Mouse (Mus musculus) frontal cortex, adult 2 months (tissue): ENCODE results near the gene H2-M10.6. TPM values are rescaled to one million over a fixed set of nuclear protein-coding genes. Genes with fewer than 3 reads are reported as not detected.

Experiments used
- DNase-seq, 2 experiments: peaks; one replicate each; pipeline ENCODE4 v3.0.0; 2022; ENCODE audit warnings: low spot score in 1 of 2; ENCODE audit errors: extremely low spot score in 1 of 2
- polyA plus RNA-seq: library from polyadenylated mRNA; depleted of rRNA; stranded (reverse); fragments of >200 nt; gene quantifications from 2 replicates; pipeline ENCODE4 v1.2.3, GENCODE M21; 2012; rRNA removed

The H2-M10.6 gene
- polyA plus RNA-seq, 1 experiment = not detected

DNA sequence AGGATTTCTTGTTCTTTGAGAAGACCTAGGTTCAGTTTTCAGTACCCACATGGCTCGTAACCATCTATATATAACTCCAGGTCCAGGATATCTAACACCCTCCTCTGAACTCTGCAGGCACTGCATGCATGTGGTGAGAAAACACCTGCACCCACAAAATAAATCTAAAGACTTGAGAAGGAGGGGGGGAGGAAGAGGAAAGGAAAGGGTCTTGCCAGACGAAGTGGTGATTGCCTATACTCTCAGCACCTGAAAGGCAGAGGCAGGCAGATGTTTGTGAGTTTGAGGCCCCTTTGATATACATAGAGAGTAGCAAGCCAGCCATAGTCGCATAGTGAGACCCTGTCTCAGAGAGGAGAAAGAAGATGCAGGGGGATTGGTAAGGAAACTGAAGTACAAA is 28.0 kb downstream of the H2-M10.6 start:
- DNase-seq = no peak

DNA sequence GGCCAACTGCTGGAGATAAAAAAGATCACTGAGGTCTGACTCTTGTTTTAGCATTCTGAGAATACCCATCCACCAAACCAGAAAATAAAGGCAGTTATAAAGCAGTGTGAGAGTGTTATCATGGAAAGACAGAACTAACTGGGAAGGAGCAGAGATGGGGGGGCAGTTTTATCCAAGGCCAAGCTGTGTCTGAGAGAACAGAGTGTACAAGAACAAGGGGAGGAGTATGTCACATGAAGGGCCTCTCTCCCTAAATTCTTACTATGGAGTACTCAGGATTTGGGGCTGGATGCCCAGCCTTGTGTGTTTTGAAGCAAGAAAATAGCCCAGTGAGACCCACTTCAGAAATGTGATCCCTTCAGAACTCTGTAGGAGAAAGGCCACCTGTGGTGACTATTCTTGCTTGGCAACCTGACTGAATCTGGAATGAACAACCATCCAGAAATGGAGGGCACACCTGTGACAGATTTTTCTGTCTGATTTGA is 29.0 kb downstream of the H2-M10.6 start:
- DNase-seq = no peak

DNA sequence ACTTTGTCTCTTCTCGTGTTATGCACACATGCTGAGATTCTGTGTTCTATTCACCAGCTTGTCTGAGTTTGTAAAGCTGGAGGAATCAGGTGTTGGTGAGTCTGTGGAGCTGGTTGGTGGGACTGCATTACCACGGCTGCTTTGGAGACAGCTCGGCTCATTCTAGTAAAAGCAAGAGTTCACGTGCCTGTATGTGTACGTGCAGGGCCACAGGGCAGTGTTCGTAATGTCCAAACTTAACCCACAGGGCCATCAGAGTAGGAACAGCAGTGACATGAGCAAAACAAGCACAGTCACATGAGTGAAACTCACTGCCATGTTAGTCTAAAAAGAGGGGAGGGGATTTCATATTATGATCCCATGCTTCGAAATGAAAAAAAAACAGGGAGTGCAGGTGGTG is 31.7 kb downstream of the H2-M10.6 start:
- no peak for DNase-seq

DNA sequence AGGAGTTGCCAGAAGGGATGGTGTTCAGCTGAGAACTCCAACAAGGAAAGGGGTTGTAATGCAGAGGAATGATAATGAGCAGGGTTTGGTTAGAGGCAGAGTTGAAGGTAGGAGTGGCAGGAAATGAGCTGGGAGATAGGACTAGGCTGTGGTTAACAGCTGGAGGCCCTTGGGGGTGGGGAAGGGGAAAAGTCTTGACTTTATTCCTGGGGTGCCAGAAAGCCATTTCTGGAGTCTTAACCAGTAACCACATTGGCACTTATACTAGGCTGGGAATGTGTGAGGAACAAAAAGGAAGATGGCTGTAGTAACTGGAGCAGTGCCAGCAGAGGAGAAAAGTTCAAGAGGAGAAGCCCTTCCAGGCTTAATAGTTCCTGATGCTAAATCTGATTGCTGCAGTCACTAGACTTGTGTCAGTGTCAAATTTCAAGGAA is 32.3 kb downstream of the H2-M10.6 start:
- DNase-seq = no peak

DNA sequence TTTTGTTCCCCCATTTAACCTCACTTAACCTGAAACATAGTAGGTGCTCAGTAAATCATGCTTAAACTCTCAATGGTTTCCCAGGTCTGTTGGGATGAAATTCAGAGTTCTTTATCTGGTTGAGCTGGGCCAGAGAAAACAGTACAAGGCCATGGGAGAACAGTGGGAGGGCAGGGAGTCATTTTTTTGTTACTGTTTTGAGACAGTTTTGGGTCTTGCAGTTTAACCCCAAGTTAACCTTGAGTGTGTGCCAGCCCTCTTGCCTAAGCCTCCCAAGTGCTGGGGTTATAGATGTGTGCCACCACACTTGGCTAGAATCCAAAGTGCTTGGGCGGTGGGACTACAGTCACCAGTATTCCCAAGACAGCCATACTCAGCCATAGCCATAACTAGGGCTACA is 32.8 kb downstream of the H2-M10.6 start:
- no peak for DNase-seq

DNA sequence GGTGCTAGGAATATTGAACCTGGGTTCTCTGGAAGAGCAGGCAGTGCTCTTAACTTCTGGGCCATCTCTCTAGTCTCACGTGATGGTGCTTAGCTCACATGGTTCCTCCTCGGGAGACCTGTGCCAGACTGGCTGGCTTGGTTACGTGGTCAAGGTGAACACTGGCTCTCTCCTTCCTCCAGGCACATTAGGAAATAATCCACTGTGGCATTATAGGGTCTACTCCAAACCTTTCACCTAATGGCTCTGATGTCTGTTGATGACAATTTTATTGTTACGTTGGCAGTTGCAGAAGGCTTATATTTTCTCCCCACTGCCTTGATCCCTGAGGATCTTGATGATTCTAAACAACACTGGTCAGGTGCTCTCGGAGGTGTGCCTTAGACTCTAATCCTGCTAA is 36.9 kb downstream of the H2-M10.6 start:
- no peak for DNase-seq

DNA sequence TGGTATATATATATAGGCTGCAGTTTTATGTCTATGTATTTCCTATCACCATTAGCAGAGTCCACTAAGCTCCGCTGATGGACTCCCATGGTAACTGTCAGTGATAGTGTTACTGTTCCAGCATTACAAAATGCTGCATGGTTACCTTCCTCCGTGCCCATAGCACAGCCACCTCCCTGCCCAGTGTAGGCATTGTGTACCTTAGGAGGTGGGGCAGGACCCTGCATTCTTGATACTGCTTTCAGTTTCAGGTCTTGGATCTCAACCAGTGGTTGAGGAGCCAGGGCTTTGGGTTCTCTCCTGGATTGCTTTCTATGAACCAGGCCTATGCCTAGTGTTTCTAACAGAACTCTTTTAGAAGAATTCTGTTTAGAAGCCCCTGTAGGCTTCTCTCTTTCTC is 38.0 kb downstream of the H2-M10.6 start:
- DNase-seq = no peak

DNA sequence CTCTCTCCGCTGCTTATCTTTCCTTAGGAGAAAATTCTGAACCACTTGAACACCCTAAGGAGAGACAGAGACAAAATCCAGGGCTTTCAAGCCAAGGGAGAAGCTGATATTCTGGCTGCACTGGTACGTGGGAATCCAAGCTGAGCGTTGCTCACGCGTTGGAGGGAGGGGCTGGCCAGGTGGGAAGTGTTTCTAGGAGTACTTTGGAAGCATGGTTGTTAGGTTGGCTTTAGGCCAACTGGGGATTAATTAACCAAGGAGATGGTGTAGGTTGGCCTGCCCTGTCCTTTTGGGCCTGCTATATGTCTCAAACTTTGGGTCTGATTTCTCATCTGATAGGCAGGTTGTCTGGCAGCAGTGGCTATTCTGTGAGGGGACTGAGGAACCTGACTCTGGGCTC is 39.2 kb downstream of the H2-M10.6 start:
- no peak for DNase-seq

DNA sequence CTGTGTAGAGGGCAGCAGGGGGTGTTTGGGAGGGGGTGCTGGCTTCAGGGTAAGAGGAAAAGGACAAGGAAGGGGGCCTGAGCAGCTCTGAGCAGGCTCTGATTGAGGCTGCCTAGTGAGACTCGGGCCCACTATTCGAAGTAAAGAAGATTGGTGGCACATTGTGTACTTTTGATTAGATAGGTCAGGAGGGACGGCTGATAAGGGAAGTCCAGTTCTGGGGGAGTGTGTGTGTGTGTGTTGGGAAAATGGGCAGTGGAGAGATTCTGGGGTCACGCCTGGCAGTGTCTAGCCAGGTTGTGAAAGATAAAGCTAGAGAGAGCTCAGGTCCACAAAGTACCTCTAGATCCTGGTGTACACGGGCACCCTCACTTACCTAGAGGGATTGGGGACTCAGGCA is 39.7 kb downstream of the H2-M10.6 start:
- no peak for DNase-seq

DNA sequence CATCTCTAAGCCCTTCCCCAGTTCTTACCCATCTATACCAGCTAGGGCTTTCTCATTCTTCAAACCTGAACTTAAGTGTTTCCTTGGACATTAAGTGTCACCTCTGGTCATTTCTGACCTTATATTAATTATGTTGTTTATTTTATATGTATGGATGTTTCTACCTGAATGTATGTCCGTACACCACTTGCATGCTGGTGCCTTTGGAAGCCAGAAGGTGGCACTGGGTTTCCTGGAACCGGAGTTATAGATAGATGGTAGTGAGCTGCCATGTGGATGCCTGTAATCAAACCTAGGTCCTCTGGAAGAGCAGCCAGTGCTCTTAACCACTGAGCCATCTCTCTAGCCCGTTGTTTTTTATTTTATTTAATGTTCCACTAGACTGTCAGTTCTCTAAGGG is 43.5 kb downstream of the H2-M10.6 start:
- no peak for DNase-seq

DNA sequence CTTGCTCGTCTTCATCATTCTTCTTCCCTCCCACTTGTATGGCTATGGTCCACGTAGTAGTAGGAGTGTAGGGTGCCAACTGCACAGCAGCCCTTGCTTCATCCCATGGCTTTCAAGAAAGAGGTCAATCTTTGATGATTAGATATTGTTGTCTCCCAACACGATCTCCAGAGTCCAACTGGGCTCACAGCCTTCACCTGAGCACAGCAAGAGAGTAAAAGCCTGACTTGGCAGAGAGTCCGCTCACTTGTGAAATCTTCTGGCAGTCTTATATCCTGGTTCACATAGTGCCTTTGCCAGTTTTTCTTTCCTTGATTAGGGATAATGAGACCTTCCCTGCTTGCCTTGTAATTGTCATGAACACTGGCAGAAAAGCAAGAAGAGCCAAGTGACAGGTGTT is 44.3 kb downstream of the H2-M10.6 start:
- no peak for DNase-seq

DNA sequence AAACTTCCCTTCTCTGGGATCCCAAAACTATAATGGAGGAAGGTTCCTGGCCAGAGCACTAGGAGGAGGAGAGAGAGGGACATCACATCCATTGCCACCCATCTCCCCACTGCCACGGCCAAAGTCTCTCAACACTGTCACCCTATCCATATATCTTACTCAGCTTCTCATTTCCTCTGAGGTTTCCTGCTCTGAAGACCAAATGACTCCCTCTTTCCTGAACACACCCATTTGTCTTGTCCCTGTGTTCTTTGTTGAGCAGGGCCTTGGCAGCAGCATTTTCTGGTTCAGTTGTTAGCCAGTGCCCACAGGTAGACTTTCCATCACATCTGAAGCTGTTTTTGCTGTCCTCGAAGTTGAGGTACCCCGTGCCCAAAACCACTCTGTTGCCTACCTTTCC is 46.2 kb downstream of the H2-M10.6 start:
- DNase-seq = no peak

DNA sequence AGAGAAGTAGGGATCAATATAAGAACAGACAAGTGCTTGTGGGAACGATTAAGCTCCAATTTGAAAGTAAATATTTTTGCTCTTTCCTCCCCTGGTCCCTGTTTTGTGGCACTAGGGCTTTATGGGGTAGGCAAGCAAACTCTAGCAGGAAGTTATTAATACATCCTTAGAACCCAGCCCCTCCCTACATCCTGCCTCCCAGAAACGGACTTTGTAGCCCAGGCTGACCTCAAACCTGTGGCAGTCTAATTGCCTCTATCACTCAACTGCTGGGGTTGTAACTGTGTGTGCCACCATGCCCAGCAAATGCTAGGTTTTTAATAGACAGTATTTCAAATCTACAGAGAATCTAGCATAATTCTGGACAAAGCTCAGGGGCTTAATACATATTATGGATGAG is 49.7 kb downstream of the H2-M10.6 start:
- no peak for DNase-seq

Other genes starting within 250 kb of the H2-M10.6 start
- not detected in 2 replicates for gene H2-M9, start 169.5 kb upstream of the H2-M10.6 start, polyA plus RNA-seq
- not detected in 2 replicates for gene H2-M1, start 140.0 kb upstream of the H2-M10.6 start, polyA plus RNA-seq
- not detected in 2 replicates for gene H2-M10.5, start 39.3 kb upstream of the H2-M10.6 start, polyA plus RNA-seq
- 20.8 and 21.9 TPM in 2 replicates for gene Trim26, start 25.0 kb downstream of the H2-M10.6 start, polyA plus RNA-seq
- gene Trim15, start 55.0 kb downstream of the H2-M10.6 start, polyA plus RNA-seq = 0.04 and 0.08 TPM in 2 replicates
- 0.06 and 0.08 TPM in 2 replicates for gene Trim10, start 57.4 kb downstream of the H2-M10.6 start, polyA plus RNA-seq
- gene Trim40, start 78.0 kb downstream of the H2-M10.6 start, polyA plus RNA-seq = 0.22 and 0.29 TPM in 2 replicates
- gene Trim31, start 85.9 kb downstream of the H2-M10.6 start, polyA plus RNA-seq = not detected in 2 replicates
- gene Rnf39, start 130.7 kb downstream of the H2-M10.6 start, polyA plus RNA-seq = 4.0 and 5.1 TPM in 2 replicates
- gene Ppp1r11, start 139.6 kb downstream of the H2-M10.6 start, polyA plus RNA-seq = 186 and 189 TPM in 2 replicates
- 36.4 and 42.2 TPM in 2 replicates for gene Znrd1, start 146.4 kb downstream of the H2-M10.6 start, polyA plus RNA-seq
- gene Znrd1as, start 146.4 kb downstream of the H2-M10.6 start, polyA plus RNA-seq = 6.0 and 6.9 TPM in 2 replicates
- gene 2410137M14Rik, start 169.1 kb downstream of the H2-M10.6 start, polyA plus RNA-seq = 0.42 and 1.1 TPM in 2 replicates
- gene H2-M5, start 177.4 kb downstream of the H2-M10.6 start, polyA plus RNA-seq = 2.8 and 3.3 TPM in 2 replicates
- 30.3 and 40.6 TPM in 2 replicates for gene Zfp57, start 189.0 kb downstream of the H2-M10.6 start, polyA plus RNA-seq
- gene Mog, start 211.2 kb downstream of the H2-M10.6 start, polyA plus RNA-seq = 43.8 and 54.7 TPM in 2 replicates
- 430 and 435 TPM in 2 replicates for gene Gabbr1, start 233.8 kb downstream of the H2-M10.6 start, polyA plus RNA-seq